Mouse (Mus musculus): Measurements from ENCODE around the gene Psmd9.

- no peak for TF ChIP-seq TAL1 (conservative IDR thresholded peaks at IDR 0.05; ENCODE audit: low read depth, low read length)
- no peak for TF ChIP-seq CTCF (IDR thresholded peaks at IDR 0.05; ENCODE audit: low read depth, low read length)
These were observed 128.0 kb downstream of the Psmd9 start for GRCm38 (mm10) chr5:123296972-123297754.
